ENCODE assay signal across 9 mouse cellular contexts in genomic region chr16:52033381-52034315, GRCm38 (mm10). TPM values are rescaled to one million over a fixed set of nuclear protein-coding genes. Genes with fewer than 3 reads are reported as not detected.
DNase-seq lines count a peak whose midpoint lies in the region; ATAC-seq and TF ChIP-seq lines count a peak whose summit lies in the region.
"Had no signal": no experiment of that assay in that cellular context is flagged by ENCODE, and none has a peak within 500 bp of the region (broad histone marks: within the 10 kb centered on the region; RNA-seq: fewer than 3 reads in every experiment).

No protein-coding gene starts in this region.

- no peak overlapping the region for H3K9ac ChIP-seq in hindbrain, postnatal 0 days (replicated peaks; ENCODE audit: low read length)
- 0 out of 2 replicates have a peak overlapping the region, but pooled peaks have one; percentile 97 for H3K9ac ChIP-seq in neural tube, embryonic 14.5 days (replicated peaks; ENCODE audit: low read depth, low read length)

- no peaks in the 10 kb centered on the region for H3K9me3 ChIP-seq in hindbrain, postnatal 0 days (ENCODE audit: low read length)
- H3K9me3 ChIP-seq in neural tube, embryonic 14.5 days (ENCODE audit: control insufficient read depth, low read length), result no peaks in the 10 kb centered on the region

- H3K4me2 ChIP-seq in hindbrain, postnatal 0 days (ENCODE audit: low read depth, low read length), result peak overlapping the region; percentile 74
- peak overlapping the region; percentile 71 for H3K4me2 ChIP-seq in neural tube, embryonic 14.5 days (ENCODE audit: low read depth, low read length)

- TF ChIP-seq POLR2A in embryonic fibroblast, embryonic 13.5 days (IDR thresholded peaks at IDR 0.05; ENCODE audit: low read depth, low read length), result no peak

- DNase-seq in layer of hippocampus, adult 2 months (ENCODE audit: low spot score in 2 of 2), result no peak
- no peak for DNase-seq in layer of hippocampus, postnatal 14 days (ENCODE audit: low spot score in 2 of 2)
- no peak for DNase-seq in hindbrain, postnatal 0 days (ENCODE audit: low spot score)
- DNase-seq in right cerebral cortex, postnatal 25 days, result no peak
- no peak for DNase-seq in frontal cortex, adult 2 months (ENCODE audit: extremely low spot score in 1 of 2, low spot score in 1 of 2)
- no peak for DNase-seq in left cerebral cortex, adult 11 months (ENCODE audit: low spot score)
- DNase-seq: kidney, adult 8-10 months had no signal

- H3K27ac ChIP-seq in layer of hippocampus, adult 2 months, result no peak overlapping the region
- no peak overlapping the region for H3K27ac ChIP-seq in embryonic fibroblast, embryonic 13.5 days (ENCODE audit: insufficient read depth, low read length)
- no peak overlapping the region for H3K27ac ChIP-seq in hindbrain, postnatal 0 days
- no peak overlapping the region for H3K27ac ChIP-seq in neural tube, embryonic 14.5 days (ENCODE audit: low read depth, low read length)

- peak overlapping the region; percentile 72 for H3K4me3 ChIP-seq in layer of hippocampus, adult 2 months
- H3K4me3 ChIP-seq in embryonic fibroblast, embryonic 13.5 days (ENCODE audit: insufficient read depth, low read length), result peak overlapping the region; percentile 44
- peak overlapping the region; percentile 83 for H3K4me3 ChIP-seq in hindbrain, postnatal 0 days (ENCODE audit: low read length)
- H3K4me3 ChIP-seq in neural tube, embryonic 14.5 days (ENCODE audit: low read depth, low read length), result peak overlapping the region; percentile 81

- no peak for TF ChIP-seq CTCF in layer of hippocampus, adult 2 months (conservative IDR thresholded peaks at IDR 0.05)
- no peak for TF ChIP-seq CTCF in embryonic fibroblast, embryonic 13.5 days (IDR thresholded peaks at IDR 0.05; ENCODE audit: borderline replicate concordance, insufficient read depth, low read length)
- TF ChIP-seq CTCF in hindbrain, postnatal 0 days (IDR thresholded peaks at IDR 0.05; ENCODE audit: low read depth), result no peak

- ATAC-seq in hindbrain, postnatal 0 days, result no peak
- ATAC-seq in neural tube, embryonic 14.5 days (ENCODE audit: low read depth), result no peak

- WGBS in hindbrain, postnatal 0 days, result 90% methylated on average over 4 of the region's 4 CpGs
- WGBS in neural tube, embryonic 14.5 days, result 91% methylated on average over 4 of the region's 4 CpGs

- no peaks in the 10 kb centered on the region for H3K36me3 ChIP-seq in hindbrain, postnatal 0 days (ENCODE audit: insufficient read depth, low read length)
- peaks cover 3% of the 10 kb centered on the region; the same call in 1 of the 2 replicates for H3K36me3 ChIP-seq in neural tube, embryonic 14.5 days (ENCODE audit: control insufficient read depth, insufficient read depth, low read length)

- H3K4me1 ChIP-seq in embryonic fibroblast, embryonic 13.5 days (ENCODE audit: control insufficient read depth, insufficient read depth, low read length), result peaks cover 6% of the 10 kb centered on the region
- peaks cover 5% of the 10 kb centered on the region; the same call in 1 of the 2 replicates for H3K4me1 ChIP-seq in hindbrain, postnatal 0 days (ENCODE audit: insufficient read depth, low read length)
- peaks cover 34% of the 10 kb centered on the region for H3K4me1 ChIP-seq in neural tube, embryonic 14.5 days (ENCODE audit: control insufficient read depth, insufficient read depth, low read length)

- no peaks in the 10 kb centered on the region for H3K27me3 ChIP-seq in hindbrain, postnatal 0 days (ENCODE audit: insufficient read depth, low read length)
- no peaks in the 10 kb centered on the region for H3K27me3 ChIP-seq in neural tube, embryonic 14.5 days (ENCODE audit: control insufficient read depth, insufficient read depth, low read length)

RNA-seq across cellular contexts. Expression of gene Cblb, which starts 2.6 kb away (rescaled TPM):
- total RNA-seq in layer of hippocampus, adult 2 months (2021), result 10 to 100 TPM; 38.6 to 40.0 TPM
- total RNA-seq in layer of hippocampus, postnatal 14 days (2021), result 10 to 100 TPM; 31.5 to 32.4 TPM
- polyA plus RNA-seq in embryonic fibroblast, embryonic 13.5 days (2011; ENCODE audit: insufficient read length, low read depth, missing spikeins), result 26.5 and 34.1 TPM in 2 replicates
- 9.6 and 11.4 TPM in 2 replicates for total RNA-seq in hindbrain, postnatal 0 days (2014; rRNA removed)
- 3.6 and 4.3 TPM in 2 replicates for polyA plus RNA-seq in hindbrain, postnatal 0 days (2015; fragmentation: Nextera tagmentation; extraction: Ambion mirVana)
- 12.4 and 18.2 TPM in 2 replicates for polyA plus RNA-seq in neural tube, embryonic 14.5 days (2014; fragmentation: Nextera tagmentation; extraction: Ambion mirVana)
- 9.0 and 9.4 TPM in 2 replicates for polyA plus RNA-seq in frontal cortex, adult 2 months (2012; rRNA removed)
